ENCODE assay signal across 8 mouse cellular contexts in genomic region chr9:77938761-77939553, GRCm38 (mm10). TPM values are rescaled to one million over a fixed set of nuclear protein-coding genes. Genes with fewer than 3 reads are reported as not detected.
DNase-seq lines count a peak whose midpoint lies in the region; ATAC-seq and TF ChIP-seq lines count a peak whose summit lies in the region.

No protein-coding gene starts in this region.

- no peaks in the 10 kb centered on the region for H3K36me3 ChIP-seq in hindbrain, embryonic 14.5 days (replicated peaks; ENCODE audit: control insufficient read depth, insufficient read depth)
- no peaks in the 10 kb centered on the region for H3K36me3 ChIP-seq in lung, embryonic 15.5 days
- H3K36me3 ChIP-seq in stomach, postnatal 0 days (ENCODE audit: control insufficient read depth, insufficient read depth, low read length), result no peaks in the 10 kb centered on the region

- H3K9ac ChIP-seq in hindbrain, embryonic 14.5 days, result no peak overlapping the region
- no peak overlapping the region for H3K9ac ChIP-seq in lung, embryonic 15.5 days
- 0 out of 2 replicates have a peak overlapping the region, but pooled peaks have one; percentile 8 for H3K9ac ChIP-seq in stomach, postnatal 0 days (ENCODE audit: low read length)

- no peak overlapping the region for H3K27ac ChIP-seq in hindbrain, embryonic 14.5 days
- peak overlapping the region; percentile 43 for H3K27ac ChIP-seq in lung, embryonic 15.5 days
- H3K27ac ChIP-seq in stomach, postnatal 0 days (replicated peaks), result peak overlapping the region; percentile 78

- peak; percentile 73; the same call in 1 of the 2 replicates for ATAC-seq in hindbrain, embryonic 14.5 days (ENCODE audit: low FRiP score)
- peak; percentile 33; the same call in 1 of the 2 replicates for ATAC-seq in lung, embryonic 15.5 days (ENCODE audit: borderline replicate concordance, extremely low read depth, low FRiP score, low TSS enrichment)
- ATAC-seq in stomach, postnatal 0 days (ENCODE audit: low FRiP score, low TSS enrichment), result peak; percentile 75
- no peak for ATAC-seq in erythroblast, adult 5-6 weeks (replicated peaks; ENCODE audit: low FRiP score, poor library complexity, severe bottlenecking)

- no peak for TF ChIP-seq EP300 in stomach, postnatal 0 days (optimal IDR thresholded peaks at IDR 0.05)

- H3K4me2 ChIP-seq in hindbrain, embryonic 14.5 days (replicated peaks), result no peak overlapping the region
- H3K4me2 ChIP-seq in lung, embryonic 15.5 days, result peak overlapping the region; percentile 16; the same call in 1 of the 2 replicates
- H3K4me2 ChIP-seq in stomach, postnatal 0 days (replicated peaks; ENCODE audit: low read depth), result peak overlapping the region; percentile 25

- intact Hi-C loops in gastrocnemius, postnatal 14 days (cut with DNase I; ENCODE audit: low total_unique reads), result no loop called here

- H3K27me3 ChIP-seq in hindbrain, embryonic 14.5 days (ENCODE audit: control insufficient read depth, insufficient read depth, low read length), result no peaks in the 10 kb centered on the region
- no peaks in the 10 kb centered on the region for H3K27me3 ChIP-seq in lung, embryonic 15.5 days
- H3K27me3 ChIP-seq in stomach, postnatal 0 days (ENCODE audit: control insufficient read depth, insufficient read depth, low read length), result no peaks in the 10 kb centered on the region

- no peak overlapping the region for H3K4me3 ChIP-seq in hindbrain, embryonic 14.5 days (replicated peaks; ENCODE audit: low read length)
- no peak overlapping the region for H3K4me3 ChIP-seq in lung, embryonic 15.5 days
- H3K4me3 ChIP-seq in stomach, postnatal 0 days (ENCODE audit: low read depth, low read length), result no peak overlapping the region

- no peaks in the 10 kb centered on the region for H3K9me3 ChIP-seq in hindbrain, embryonic 14.5 days (ENCODE audit: control insufficient read depth, low read length)
- no peaks in the 10 kb centered on the region for H3K9me3 ChIP-seq in lung, embryonic 15.5 days
- no peaks in the 10 kb centered on the region for H3K9me3 ChIP-seq in stomach, postnatal 0 days (ENCODE audit: control insufficient read depth, low read length)

- 64% methylated on average over 13 of the region's 13 CpGs for WGBS in hindbrain, embryonic 14.5 days
- 34% methylated on average over 13 of the region's 13 CpGs for WGBS in lung, embryonic 15.5 days
- WGBS in stomach, postnatal 0 days, result 34% methylated on average over 13 of the region's 13 CpGs

- TF ChIP-seq CTCF in stomach, postnatal 0 days (IDR thresholded peaks at IDR 0.05; ENCODE audit: low read depth), result peak; percentile 21

- peak; percentile 21 to 33 for DNase-seq in right cerebral cortex, adult 2 months (ENCODE audit: low spot score in 2 of 2)
- DNase-seq in right cerebral cortex, postnatal 36 days (ENCODE audit: low spot score in 2 of 2), result no peak
- DNase-seq in gastrocnemius, postnatal 14 days, result peak; percentile 64
- DNase-seq in hindbrain, embryonic 14.5 days (ENCODE audit: low spot score), result no peak
- DNase-seq in stomach, postnatal 0 days (ENCODE audit: low spot score), result peak; percentile 81
- DNase-seq in retina, postnatal 1 day, result no peak

- peaks cover 17% of the 10 kb centered on the region; the same call in 1 of the 2 replicates for H3K4me1 ChIP-seq in hindbrain, embryonic 14.5 days (replicated peaks; ENCODE audit: control insufficient read depth, insufficient read depth, low read length)
- peaks cover 56% of the 10 kb centered on the region for H3K4me1 ChIP-seq in lung, embryonic 15.5 days
- H3K4me1 ChIP-seq in stomach, postnatal 0 days (replicated peaks; ENCODE audit: control insufficient read depth, insufficient read depth), result peaks cover 12% of the 10 kb centered on the region

RNA-seq across cellular contexts. Expression of gene Elovl5, which starts 21.8 kb away (rescaled TPM):
- total RNA-seq in gastrocnemius, postnatal 14 days (2021), result 10 to 100 TPM; 21.7 to 23.4 TPM
- 73.5 and 79.3 TPM in 2 replicates for polyA plus RNA-seq in hindbrain, embryonic 14.5 days (2014; fragmentation: Nextera tagmentation; extraction: Ambion mirVana)
- polyA plus RNA-seq in lung, embryonic 15.5 days (2015; fragmentation: Nextera tagmentation; extraction: Ambion mirVana), result 78.0 and 83.0 TPM in 2 replicates
- 38.0 and 39.5 TPM in 2 replicates for polyA plus RNA-seq in stomach, postnatal 0 days (2015; fragmentation: Nextera tagmentation; extraction: Ambion mirVana)
- 19.0 and 21.7 TPM in 2 replicates for total RNA-seq in erythroblast, adult 5-6 weeks (2015; ENCODE audit: low replicate concordance)
- total RNA-seq in erythroblast, adult 5-6 weeks (2017; ENCODE audit: low replicate concordance), result 22.0 and 22.2 TPM in 2 replicates

Comparison
In these comparisons a context has a peak if more than half of its experiments do, and no peak if none do; other contexts are left out.
1. DNase-seq: peak in right cerebral cortex, adult 2 months (2 of 2), gastrocnemius, postnatal 14 days (single experiment) and stomach, postnatal 0 days (single experiment); none in right cerebral cortex, postnatal 36 days (0 of 2), hindbrain, embryonic 14.5 days (single experiment) and retina, postnatal 1 day (single experiment).